Mouse (Mus musculus) limb, embryonic 11.5 days (tissue): Measurements from ENCODE around the gene Hba-x. TPM values are rescaled to one million over a fixed set of nuclear protein-coding genes. Genes with fewer than 3 reads are reported as not detected.
A peak's percentile ranks its signal among the peaks of the same experiment; 100 is the strongest.
"Not testable (repeated sequence)": the region's sequence is repeated elsewhere in the genome, so short reads cannot be mapped to it uniquely, and the experiment has no call there.

Experiments
- ATAC-seq: fragments of 200-750 bp; cut with Nextera tagmentation; 2 replicates; pipeline ENCODE4 v1.8.0; 2017; ENCODE audit warnings: low read depth; ENCODE audit not compliant: insufficient number of reproducible peaks, low FRiP score, low TSS enrichment
- DNase-seq: peaks from one replicate; pipeline ENCODE4 v3.0.0-alpha.2; 2015; ENCODE audit warnings: low spot score
- H3K27ac ChIP-seq: fragments of 300-500 bp; sonication (generic); replicated peaks from 2 replicates; pipeline ENCODE4 v1.5.1; 2014; ENCODE audit warnings: low read depth, mild to moderate bottlenecking, low read length
- H3K27me3 ChIP-seq: fragments of 300-500 bp; sonication (generic); 2 replicates; pipeline ENCODE4 v1.6.1; 2014; ENCODE audit warnings: mild to moderate bottlenecking, low read length, mixed read lengths; ENCODE audit not compliant: control insufficient read depth, insufficient read depth
- H3K36me3 ChIP-seq: fragments of 300-500 bp; sonication (generic); 2 replicates; pipeline ENCODE4 v1.6.1; 2014; ENCODE audit warnings: mild to moderate bottlenecking, low read length, moderate library complexity, mixed read lengths; ENCODE audit not compliant: control insufficient read depth, insufficient read depth
- H3K4me1 ChIP-seq: fragments of 300-500 bp; sonication (generic); 2 replicates; pipeline ENCODE4 v1.6.1; 2014; ENCODE audit warnings: low read length, mixed read lengths; ENCODE audit not compliant: control insufficient read depth, insufficient read depth
- H3K4me2 ChIP-seq: fragments of 300-500 bp; sonication (generic); 2 replicates; pipeline ENCODE4 v1.6.1; 2014; ENCODE audit warnings: low read depth, mild to moderate bottlenecking, moderate library complexity; ENCODE audit not compliant: severe bottlenecking
- H3K4me3 ChIP-seq: fragments of 300-500 bp; sonication (generic); 2 replicates; pipeline ENCODE4 v1.5.1; 2014; ENCODE audit warnings: low read depth, low read length
- H3K9ac ChIP-seq: fragments of 300-500 bp; sonication (generic); 2 replicates; pipeline ENCODE4 v1.6.1; 2014; ENCODE audit warnings: mild to moderate bottlenecking, low read length
- H3K9me3 ChIP-seq: fragments of 300-500 bp; sonication (generic); 2 replicates; pipeline ENCODE4 v1.6.1; 2016; ENCODE audit warnings: low read length; ENCODE audit not compliant: control insufficient read depth
- WGBS: fragments of 180-500 bp; shearing (Covaris S2); extraction: QIAGEN DNeasy Blood & Tissue Kit; methylation state at CpG from one replicate; pipeline ENCODE4 v1.1.7; 2014; 5-methylcytosine and 5-hydroxymethylcytosine counted together
- polyA plus RNA-seq: library from polyadenylated mRNA; unstranded; fragments of >200 nt; fragmentation: Nextera tagmentation; extraction: Ambion mirVana; gene quantifications from 2 replicates; pipeline ENCODE4 v1.2.1, GENCODE M21; 2014

Gene Hba-x
- polyA plus RNA-seq, 1 experiment from 2014 or later, result 2,443 TPM

- no peak for DNase-seq
- no peaks in the 10 kb centered on the region for H3K4me1 ChIP-seq
- H3K27me3 ChIP-seq, result 0 out of 2 replicates have a peak, but pooled peaks cover 2% of the 10 kb centered on the region
- ATAC-seq, result no peak
- no peaks in the 10 kb centered on the region for H3K9me3 ChIP-seq
- H3K27ac ChIP-seq, result no peak overlapping the region
- no peaks in the 10 kb centered on the region for H3K36me3 ChIP-seq
- no peak overlapping the region for H3K4me3 ChIP-seq
- H3K4me2 ChIP-seq, result no peak overlapping the region
- 80% methylated on average over 7 of the region's 7 CpGs for WGBS
- no peak overlapping the region for H3K9ac ChIP-seq
Measured at GRCm38 (mm10) chr11:32285031-32285775, 9.0 kb downstream of the Hba-x start.

GRCm38 (mm10) chr11:32285887-32286286, 9.7 kb downstream of the Hba-x start:
- DNase-seq, H3K4me1 ChIP-seq, H3K9me3 ChIP-seq, H3K9ac ChIP-seq, ATAC-seq, H3K27ac ChIP-seq, H3K27me3 ChIP-seq, H3K4me2 ChIP-seq, H3K36me3 ChIP-seq, H3K4me3 ChIP-seq: not testable (repeated sequence)

- peak; percentile 74 for DNase-seq
- Histone ChIP-seq H3K4me3 (peak within 1 kb of the TSS; percentile 10; the same call in 1 of the 2 replicates), H3K4me2 (peak within 1 kb of the TSS; percentile 33), H3K9ac (peak within 1 kb of the TSS; percentile 27; the same call in 1 of the 2 replicates)
- H3K27me3 ChIP-seq, H3K4me1 ChIP-seq, H3K9me3 ChIP-seq, H3K27ac ChIP-seq, H3K36me3 ChIP-seq: not testable (repeated sequence)
- 21% methylated on average over 30 of the region's 33 CpGs for WGBS
- ATAC-seq, result 0 out of 2 replicates have a peak, but pooled peaks have one; percentile 58
Measured at GRCm38 (mm10) chr11:32286695-32287492, 10.7 kb downstream of the Hba-x start, which contains the start of gene Hbq1b. Gene Hbq1b, plus strand, starts transcription at chr11:32286965.

GRCm38 (mm10) chr11:32287493-32287825, 11.3 kb downstream of the Hba-x start:
- Histone ChIP-seq H3K4me2 (no peak overlapping the region), H3K27ac (no peak overlapping the region), H3K4me1 (no peaks in the 10 kb centered on the region), H3K27me3 (0 out of 2 replicates have a peak, but pooled peaks cover 2% of the 10 kb centered on the region), H3K9ac (no peak overlapping the region), H3K4me3 (no peak overlapping the region), H3K36me3 (no peaks in the 10 kb centered on the region), H3K9me3 (no peaks in the 10 kb centered on the region)
- 71% methylated on average over 9 of the region's 9 CpGs for WGBS
- no peak for DNase-seq
- no peak for ATAC-seq

GRCm38 (mm10) chr11:32292819-32293218, 16.6 kb downstream of the Hba-x start:
- not testable (repeated sequence) for H3K9me3 ChIP-seq, DNase-seq, H3K36me3 ChIP-seq, H3K27ac ChIP-seq, H3K4me2 ChIP-seq, H3K9ac ChIP-seq, H3K27me3 ChIP-seq, H3K4me3 ChIP-seq, H3K4me1 ChIP-seq, ATAC-seq
- WGBS, result 84% methylated on average over 4 of the region's 4 CpGs

- DNase-seq, H3K27ac ChIP-seq, H3K9me3 ChIP-seq, H3K4me1 ChIP-seq, H3K9ac ChIP-seq, H3K4me3 ChIP-seq, H3K27me3 ChIP-seq, H3K4me2 ChIP-seq, H3K36me3 ChIP-seq, ATAC-seq: not testable (repeated sequence)
- 71% methylated on average over 3 of the region's 3 CpGs for WGBS
Measured at GRCm38 (mm10) chr11:32293479-32293878, 17.3 kb downstream of the Hba-x start.

- not testable (repeated sequence) for H3K9ac ChIP-seq, H3K4me3 ChIP-seq, H3K4me1 ChIP-seq, ATAC-seq, H3K27ac ChIP-seq, H3K27me3 ChIP-seq, H3K9me3 ChIP-seq, H3K36me3 ChIP-seq, DNase-seq, H3K4me2 ChIP-seq
- no CpG with 5 or more reads among the region's 4 CpGs for WGBS
Measured at GRCm38 (mm10) chr11:32296203-32296602, 20.0 kb downstream of the Hba-x start, which contains the start of gene Hba-a2. Gene Hba-a2, plus strand, starts transcription at chr11:32296489.

- not testable (repeated sequence) for ATAC-seq, H3K27ac ChIP-seq, DNase-seq, H3K4me2 ChIP-seq, H3K36me3 ChIP-seq, H3K9me3 ChIP-seq, H3K4me3 ChIP-seq, H3K27me3 ChIP-seq, H3K9ac ChIP-seq, H3K4me1 ChIP-seq
- 47% methylated on average over 2 of the region's 2 CpGs for WGBS
Measured at GRCm38 (mm10) chr11:32297417-32297816, 21.2 kb downstream of the Hba-x start.
